ENCODE assay signal across 27 mouse cellular contexts in the genomic region with DNA sequence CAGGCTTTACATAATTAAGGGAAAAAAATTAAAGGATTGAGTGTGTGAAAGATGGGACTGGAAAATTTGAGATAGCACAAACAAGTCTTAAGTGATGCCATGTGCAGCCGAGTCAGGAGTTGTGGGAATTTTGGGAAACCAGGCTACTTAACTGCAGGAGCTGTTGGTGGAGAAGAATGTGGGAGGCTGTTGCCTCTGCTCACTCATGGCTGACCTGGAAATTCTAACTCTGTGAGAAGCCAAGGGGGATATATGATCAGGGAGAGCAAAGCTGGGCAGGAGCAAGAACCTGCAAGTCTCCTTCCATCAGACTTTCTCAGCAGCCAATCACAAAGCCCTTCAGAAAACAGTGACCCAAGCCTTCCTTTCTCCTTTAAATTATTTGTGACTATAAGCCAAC.
DNase-seq lines count a peak whose midpoint lies in the region; ATAC-seq lines count a peak whose summit lies in the region.
"Had no signal": no experiment of that assay in that cellular context is flagged by ENCODE, and none has a peak within 500 bp of the region (broad histone marks: within the 10 kb centered on the region; RNA-seq: fewer than 3 reads in every experiment).

No protein-coding gene starts in this region.

- no peak overlapping the region for H3K4me2 ChIP-seq in kidney, embryonic 15.5 days
- H3K4me2 ChIP-seq: forebrain, embryonic 15.5 days; heart, embryonic 12.5 days; heart, embryonic 15.5 days; hindbrain, embryonic 14.5 days had no signal

- no peak overlapping the region for H3K9ac ChIP-seq in kidney, embryonic 15.5 days
- H3K9ac ChIP-seq: forebrain, embryonic 15.5 days; heart, embryonic 12.5 days; heart, embryonic 15.5 days; hindbrain, embryonic 14.5 days had no signal

- H3K4me1 ChIP-seq in kidney, embryonic 15.5 days: no peaks in the 10 kb centered on the region
- H3K4me1 ChIP-seq: forebrain, embryonic 10.5 days; forebrain, embryonic 15.5 days; heart, embryonic 12.5 days; heart, embryonic 15.5 days had no signal

- H3K36me3 ChIP-seq in kidney, embryonic 15.5 days: no peaks in the 10 kb centered on the region
- H3K36me3 ChIP-seq: forebrain, embryonic 10.5 days; forebrain, embryonic 15.5 days; heart, embryonic 12.5 days; heart, embryonic 15.5 days had no signal

- WGBS in kidney, embryonic 15.5 days: 47% methylated on average over 1 of the region's 1 CpGs

- H3K4me3 ChIP-seq in kidney, embryonic 15.5 days (replicated peaks): no peak overlapping the region
- H3K4me3 ChIP-seq: forebrain, embryonic 10.5 days; forebrain, embryonic 15.5 days; gastrocnemius, adult 2 months; heart, embryonic 12.5 days; heart, embryonic 15.5 days had no signal

- no peak overlapping the region for H3K27ac ChIP-seq in kidney, embryonic 15.5 days
- H3K27ac ChIP-seq: forebrain, embryonic 10.5 days; forebrain, embryonic 15.5 days; gastrocnemius, adult 2 months; heart, embryonic 15.5 days; hindbrain, embryonic 14.5 days; hindbrain, postnatal 0 days had no signal

- DNase-seq in embryo, embryonic 10.5 days (ENCODE audit: low spot score): peak; percentile 2
- no peak for DNase-seq in embryo, embryonic 9.5 days (ENCODE audit: extremely low spot score)
- DNase-seq in frontal cortex, adult 2 months (ENCODE audit: extremely low spot score in 1 of 2, low spot score in 1 of 2): no peak
- DNase-seq in kidney, postnatal 25 days: no peak
- peak; percentile 1 for DNase-seq in right cerebral cortex, adult 18-20 months
- DNase-seq in right cerebral cortex, adult 2 months (ENCODE audit: low spot score in 2 of 2): no peak
- DNase-seq: adrenal gland, adult 2 months; adrenal gland, postnatal 14 days; cerebellum, adult 11-12 months; cerebellum, adult 8-10 months; cerebellum, postnatal 10 days; cerebellum, postnatal 36 days; gastrocnemius, adult 2 months; gastrocnemius, postnatal 14 days; heart, adult 18-20 months; heart, postnatal 10 days; heart, postnatal 36 days had no signal

- no peaks in the 10 kb centered on the region for H3K9me3 ChIP-seq in kidney, embryonic 15.5 days (replicated peaks)
- H3K9me3 ChIP-seq: forebrain, embryonic 10.5 days; forebrain, embryonic 15.5 days; heart, embryonic 12.5 days; heart, embryonic 15.5 days had no signal

- peak; percentile 78 for ATAC-seq in frontal cortex, adult (ENCODE audit: low TSS enrichment)
- ATAC-seq in kidney, embryonic 15.5 days (replicated peaks; ENCODE audit: low FRiP score): peak; percentile 89
- ATAC-seq: forebrain, embryonic 15.5 days; hindbrain, postnatal 0 days; inflammation-experienced regulatory T-cells, adult 6 months; intestine, embryonic 16.5 days had no signal

- no peaks in the 10 kb centered on the region for H3K27me3 ChIP-seq in kidney, embryonic 15.5 days
- H3K27me3 ChIP-seq: forebrain, embryonic 15.5 days; heart, embryonic 12.5 days; heart, embryonic 15.5 days had no signal

Comparison
In these comparisons a context has a peak if more than half of its experiments do, and no peak if none do; other contexts are left out.
1. DNase-seq: peak in embryo, embryonic 10.5 days (single experiment) and right cerebral cortex, adult 18-20 months (single experiment); none in embryo, embryonic 9.5 days (single experiment), frontal cortex, adult 2 months (0 of 2), kidney, postnatal 25 days (0 of 2) and right cerebral cortex, adult 2 months (0 of 2).